Mouse (Mus musculus): ENCODE measurements around the gene Usp8. TPM values are rescaled to one million over a fixed set of nuclear protein-coding genes. Genes with fewer than 3 reads are reported as not detected.

Gene Usp8
- polyA plus RNA-seq (2016; fragmentation: Nextera tagmentation; extraction: Ambion mirVana), result 38.7 and 43.7 TPM in 2 replicates

- Histone ChIP-seq H3K4me2 (replicated peaks) (peak within 1 kb of the TSS; percentile 68), H3K9ac (peak within 1 kb of the TSS; percentile 88), H3K36me3 (0 out of 2 replicates have a peak, but pooled peaks cover 5% of the 10 kb centered on the region), H3K4me1 (peaks cover 8% of the 10 kb centered on the region), H3K9me3 (no peaks in the 10 kb centered on the region), H3K4me3 (peak within 1 kb of the TSS; percentile 77), H3K27me3 (no peaks in the 10 kb centered on the region), H3K27ac (peak within 1 kb of the TSS; percentile 76; the same call in 1 of the 2 replicates)
- peak; percentile 100 for ATAC-seq (ENCODE audit: insufficient number of reproducible peaks, insufficient read depth, low FRiP score, low TSS enrichment)
- 3% methylated on average over 47 of the region's 47 CpGs for WGBS
Measured at GRCm38 (mm10) chr2:126706759-126707437, at the start of gene Usp8. Gene Usp8, plus strand, starts transcription at chr2:126707328.

DNA sequence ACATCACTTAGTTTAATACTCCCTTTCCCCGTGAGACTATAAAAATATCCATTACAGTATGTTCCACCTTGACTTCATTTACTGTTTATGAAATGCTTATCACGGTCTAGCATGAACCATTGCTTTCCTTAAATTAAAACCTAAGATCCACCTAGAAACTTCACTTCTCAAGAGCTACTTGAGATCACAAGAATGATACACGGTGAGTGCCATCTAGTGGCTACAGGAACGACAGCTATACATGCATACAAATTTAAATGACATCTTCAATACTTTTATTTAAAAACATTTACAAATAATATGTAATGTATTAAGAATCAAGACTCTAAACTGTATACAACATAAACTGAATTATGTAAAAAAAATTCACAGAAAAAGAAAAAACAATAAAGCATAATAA is 43.6 kb upstream of the Usp8 start:
- Histone ChIP-seq H3K4me1 (no peaks in the 10 kb centered on the region), H3K9ac (no peak overlapping the region), H3K9me3 (no peaks in the 10 kb centered on the region), H3K27me3 (no peaks in the 10 kb centered on the region), H3K4me2 (replicated peaks) (no peak overlapping the region), H3K36me3 (no peaks in the 10 kb centered on the region), H3K27ac (no peak overlapping the region), H3K4me3 (no peak overlapping the region)
- no peak for ATAC-seq (ENCODE audit: insufficient number of reproducible peaks, insufficient read depth, low FRiP score, low TSS enrichment)
- 64% methylated on average over 4 of the region's 4 CpGs for WGBS

DNA sequence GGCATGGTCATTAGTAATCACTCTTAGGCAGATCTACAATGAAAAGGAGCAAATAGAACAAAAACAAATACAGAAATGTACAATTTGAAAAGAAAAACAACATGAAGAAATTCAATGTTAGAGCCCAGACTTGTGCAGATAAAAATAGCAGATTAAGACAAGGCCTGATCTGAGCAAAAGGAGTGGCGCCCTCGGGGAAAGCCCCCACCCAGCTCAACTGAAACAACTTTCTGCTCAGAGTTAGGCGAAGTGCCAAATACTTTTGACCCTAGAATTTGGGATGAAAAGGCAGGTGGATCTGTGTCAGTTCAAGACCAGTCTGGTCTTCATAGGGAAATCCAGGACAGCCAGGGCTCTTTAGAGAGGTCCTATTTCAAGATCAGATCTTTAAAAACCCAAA is 41.1 kb upstream of the Usp8 start:
- no peak for ATAC-seq (ENCODE audit: insufficient number of reproducible peaks, insufficient read depth, low FRiP score, low TSS enrichment)
- no peak overlapping the region for H3K4me2 ChIP-seq (replicated peaks)
- WGBS, result 90% methylated on average over 3 of the region's 3 CpGs
- no peak overlapping the region for H3K9ac ChIP-seq
- H3K27me3 ChIP-seq, result no peaks in the 10 kb centered on the region
- no peaks in the 10 kb centered on the region for H3K36me3 ChIP-seq
- no peak overlapping the region for H3K4me3 ChIP-seq
- no peaks in the 10 kb centered on the region for H3K9me3 ChIP-seq
- H3K27ac ChIP-seq, result no peak overlapping the region
- no peaks in the 10 kb centered on the region for H3K4me1 ChIP-seq

DNA sequence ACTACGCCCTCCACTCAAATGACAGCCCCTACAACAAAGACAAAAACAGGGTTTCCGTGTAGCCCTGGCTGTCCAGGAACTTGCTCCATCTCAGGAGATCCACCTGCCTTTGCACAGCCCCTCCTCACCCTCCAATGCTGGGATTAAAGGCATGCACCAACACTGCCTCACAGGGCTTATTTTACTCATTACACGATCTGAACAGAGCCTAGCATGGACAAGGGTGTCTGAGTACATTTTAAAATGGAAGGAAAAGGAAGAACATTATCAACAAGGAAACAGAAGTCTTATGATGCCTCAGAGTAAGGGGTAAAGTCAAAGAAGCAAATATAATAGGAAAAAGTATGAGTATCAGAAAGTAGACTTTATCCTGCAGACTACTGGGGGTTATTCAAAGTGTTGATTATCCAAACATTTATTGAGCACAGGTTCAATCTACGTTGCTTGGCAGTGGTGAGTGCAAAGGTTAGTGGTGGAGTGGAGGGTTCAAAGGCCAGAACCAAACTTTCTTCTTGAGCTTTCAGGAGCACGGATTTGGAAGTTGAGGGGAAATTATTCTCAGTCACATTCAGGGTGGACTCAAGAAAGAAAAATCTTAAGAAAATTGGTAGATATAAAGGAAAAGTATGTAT is 38.4 kb upstream of the Usp8 start:
- Histone ChIP-seq H3K4me2 (replicated peaks) (no peak overlapping the region), H3K4me1 (peaks cover 16% of the 10 kb centered on the region), H3K9me3 (no peaks in the 10 kb centered on the region), H3K9ac (no peak overlapping the region), H3K27me3 (no peaks in the 10 kb centered on the region), H3K36me3 (no peaks in the 10 kb centered on the region), H3K27ac (no peak overlapping the region), H3K4me3 (no peak overlapping the region)
- ATAC-seq (ENCODE audit: insufficient number of reproducible peaks, insufficient read depth, low FRiP score, low TSS enrichment), result no peak
- 96% methylated on average over 5 of the region's 5 CpGs for WGBS

- no peak for ATAC-seq (ENCODE audit: insufficient number of reproducible peaks, insufficient read depth, low FRiP score, low TSS enrichment)
- WGBS, result 66% methylated on average over 13 of the region's 13 CpGs
- Histone ChIP-seq H3K27ac (peak overlapping the region; percentile 100; the same call in 1 of the 2 replicates), H3K4me1 (peaks cover 21% of the 10 kb centered on the region), H3K27me3 (no peaks in the 10 kb centered on the region), H3K36me3 (0 out of 2 replicates have a peak, but pooled peaks cover 3% of the 10 kb centered on the region), H3K9ac (peak overlapping the region; percentile 99), H3K4me2 (replicated peaks) (peak overlapping the region; percentile 61), H3K4me3 (peak overlapping the region; percentile 90), H3K9me3 (no peaks in the 10 kb centered on the region)
Measured at GRCm38 (mm10) chr2:126673317-126674242, 33.5 kb upstream of the Usp8 start.

- under 1% methylated on average over 77 of the region's 77 CpGs for WGBS
- Histone ChIP-seq H3K4me3 (peak overlapping the region; percentile 90), H3K9me3 (no peaks in the 10 kb centered on the region), H3K27me3 (no peaks in the 10 kb centered on the region), H3K4me2 (replicated peaks) (peak overlapping the region; percentile 61), H3K9ac (peak overlapping the region; percentile 99), H3K36me3 (peaks cover 9% of the 10 kb centered on the region; the same call in 1 of the 2 replicates), H3K27ac (peak overlapping the region; percentile 100), H3K4me1 (peaks cover 21% of the 10 kb centered on the region)
- ATAC-seq (ENCODE audit: insufficient number of reproducible peaks, insufficient read depth, low FRiP score, low TSS enrichment), result peak; percentile 58
Measured at GRCm38 (mm10) chr2:126674441-126675168, 32.5 kb upstream of the Usp8 start.

GRCm38 (mm10) chr2:126675169-126676121 is 31.7 kb upstream of the Usp8 start:
- H3K27me3 ChIP-seq, result no peaks in the 10 kb centered on the region
- H3K27ac ChIP-seq, result peak overlapping the region; percentile 100
- H3K4me2 ChIP-seq (replicated peaks), result peak overlapping the region; percentile 61
- peak overlapping the region; percentile 90 for H3K4me3 ChIP-seq
- peak overlapping the region; percentile 99 for H3K9ac ChIP-seq
- peaks cover 21% of the 10 kb centered on the region for H3K4me1 ChIP-seq
- WGBS, result 1% methylated on average over 99 of the region's 99 CpGs
- H3K36me3 ChIP-seq, result peaks cover 9% of the 10 kb centered on the region; the same call in 1 of the 2 replicates
- ATAC-seq (ENCODE audit: insufficient number of reproducible peaks, insufficient read depth, low FRiP score, low TSS enrichment), result peak; percentile 89
- H3K9me3 ChIP-seq, result no peaks in the 10 kb centered on the region

GRCm38 (mm10) chr2:126676122-126676515 is 31.0 kb upstream of the Usp8 start, which contains the start of gene Gabpb1:
Gene Gabpb1, minus strand, starts transcription at chr2:126676337.
- H3K27me3 ChIP-seq, result no peaks in the 10 kb centered on the region
- H3K4me2 ChIP-seq (replicated peaks), result peak within 1 kb of the TSS; percentile 61
- H3K36me3 ChIP-seq, result peaks cover 9% of the 10 kb centered on the region; the same call in 1 of the 2 replicates
- peak within 1 kb of the TSS; percentile 100 for H3K27ac ChIP-seq
- H3K9me3 ChIP-seq, result no peaks in the 10 kb centered on the region
- ATAC-seq (ENCODE audit: insufficient number of reproducible peaks, insufficient read depth, low FRiP score, low TSS enrichment), result no peak
- peak within 1 kb of the TSS; percentile 99 for H3K9ac ChIP-seq
- WGBS, result 25% methylated on average over 12 of the region's 12 CpGs
- peaks cover 21% of the 10 kb centered on the region for H3K4me1 ChIP-seq
- H3K4me3 ChIP-seq, result peak within 1 kb of the TSS; percentile 90

DNA sequence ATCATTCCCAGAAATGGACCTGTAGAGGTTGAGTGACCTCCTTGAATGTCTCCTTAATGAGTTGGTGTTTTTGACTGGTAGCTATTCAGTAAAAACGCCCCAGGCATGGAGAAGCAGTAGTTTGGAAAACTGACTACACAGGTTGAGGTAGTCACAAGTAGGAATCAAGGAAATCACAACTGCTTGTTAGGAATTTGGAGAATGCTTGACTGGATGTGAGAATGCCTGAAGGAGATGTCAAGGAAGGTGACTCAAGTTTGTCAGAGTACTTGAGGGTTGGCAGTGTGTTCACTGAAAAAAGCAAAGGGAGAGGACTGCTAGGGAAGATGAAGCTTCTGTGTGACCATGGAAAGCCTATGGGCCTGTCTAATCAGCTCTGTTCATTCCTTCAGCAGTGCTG is 29.8 kb upstream of the Usp8 start:
- H3K4me2 ChIP-seq (replicated peaks), result peak overlapping the region; percentile 61; the same call in 1 of the 2 replicates
- no peak overlapping the region for H3K4me3 ChIP-seq
- peaks cover 18% of the 10 kb centered on the region for H3K4me1 ChIP-seq
- no peak overlapping the region for H3K27ac ChIP-seq
- H3K27me3 ChIP-seq, result no peaks in the 10 kb centered on the region
- no peak overlapping the region for H3K9ac ChIP-seq
- H3K9me3 ChIP-seq, result no peaks in the 10 kb centered on the region
- no peak for ATAC-seq (ENCODE audit: insufficient number of reproducible peaks, insufficient read depth, low FRiP score, low TSS enrichment)
- 92% methylated on average over 1 of the region's 1 CpGs for WGBS
- H3K36me3 ChIP-seq, result peaks cover 14% of the 10 kb centered on the region

GRCm38 (mm10) chr2:126682333-126682732 is 24.8 kb upstream of the Usp8 start:
- no peak for ATAC-seq (ENCODE audit: insufficient number of reproducible peaks, insufficient read depth, low FRiP score, low TSS enrichment)
- Histone ChIP-seq H3K4me3 (no peak overlapping the region), H3K27me3 (no peaks in the 10 kb centered on the region), H3K9me3 (no peaks in the 10 kb centered on the region), H3K4me2 (replicated peaks) (no peak overlapping the region), H3K27ac (no peak overlapping the region), H3K4me1 (no peaks in the 10 kb centered on the region), H3K9ac (no peak overlapping the region), H3K36me3 (peaks cover 31% of the 10 kb centered on the region)
- 81% methylated on average over 2 of the region's 2 CpGs for WGBS

All from embryonic facial prominence, embryonic 12.5 days (tissue).